Mouse (Mus musculus) hindbrain, embryonic 10.5 days (tissue): ENCODE data around the gene Mmp9. TPM values are rescaled to one million over a fixed set of nuclear protein-coding genes. Genes with fewer than 3 reads are reported as not detected.

Source experiments
- DNase-seq: peaks from one replicate; pipeline ENCODE4 v3.0.0-alpha.2; 2017; ENCODE audit warnings: low spot score
- H3K27ac ChIP-seq: fragments of 300-500 bp; sonication (generic); 2 replicates; pipeline ENCODE4 v1.5.1; 2016; ENCODE audit warnings: mild to moderate bottlenecking, moderate library complexity
- H3K27me3 ChIP-seq: fragments of 300-500 bp; sonication (generic); 2 replicates; pipeline ENCODE4 v1.6.1; 2016; ENCODE audit warnings: mild to moderate bottlenecking; ENCODE audit not compliant: poor library complexity, insufficient read depth, severe bottlenecking
- H3K36me3 ChIP-seq: fragments of 300-500 bp; sonication (generic); 2 replicates; pipeline ENCODE4 v1.6.1; 2016; ENCODE audit warnings: mild to moderate bottlenecking, moderate library complexity
- H3K4me1 ChIP-seq: fragments of 300-500 bp; sonication (generic); replicated peaks from 2 replicates; pipeline ENCODE4 v1.6.1; 2016; ENCODE audit warnings: mild to moderate bottlenecking
- H3K4me3 ChIP-seq: fragments of 300-500 bp; sonication (generic); 2 replicates; pipeline ENCODE4 v1.5.1; 2016; ENCODE audit warnings: mild to moderate bottlenecking, moderate library complexity
- H3K9me3 ChIP-seq: fragments of 300-500 bp; sonication (generic); 2 replicates; pipeline ENCODE4 v1.6.1; 2016; ENCODE audit warnings: mild to moderate bottlenecking, moderate library complexity
- WGBS: fragments of 180-500 bp; shearing (Covaris S2); methylation state at CpG from one replicate; pipeline ENCODE4 v1.1.7; 2016; 5-methylcytosine and 5-hydroxymethylcytosine counted together
- polyA plus RNA-seq: library from polyadenylated mRNA; unstranded; fragments of >200 nt; fragmentation: Nextera tagmentation; extraction: Ambion mirVana; gene quantifications from 2 replicates; pipeline ENCODE4 v1.2.1, GENCODE M21; 2016

Gene Mmp9
- polyA plus RNA-seq, 1 experiment from 2014 or later = 1.2 TPM

GRCm38 (mm10) chr2:164964981-164965380, 24.4 kb downstream of the Mmp9 start:
- Histone ChIP-seq H3K36me3 (no peaks in the 10 kb centered on the region), H3K4me1 (peaks cover 69% of the 10 kb centered on the region), H3K27ac (no peak overlapping the region), H3K27me3 (peaks cover 75% of the 10 kb centered on the region), H3K4me3 (no peak overlapping the region), H3K9me3 (no peaks in the 10 kb centered on the region)
- WGBS = 87% methylated on average over 1 of the region's 1 CpGs
- DNase-seq = no peak

- no peak overlapping the region for H3K4me3 ChIP-seq
- peaks cover 84% of the 10 kb centered on the region for H3K27me3 ChIP-seq
- 20% methylated on average over 8 of the region's 8 CpGs for WGBS
- H3K4me1 ChIP-seq = peaks cover 70% of the 10 kb centered on the region
- DNase-seq = peak; percentile 61
- H3K36me3 ChIP-seq = no peaks in the 10 kb centered on the region
- H3K27ac ChIP-seq = no peak overlapping the region
- H3K9me3 ChIP-seq = no peaks in the 10 kb centered on the region
Observed at GRCm38 (mm10) chr2:164966381-164966780, 25.8 kb downstream of the Mmp9 start.

GRCm38 (mm10) chr2:164967193-164967592, 26.6 kb downstream of the Mmp9 start:
- no peak for DNase-seq
- peaks cover 72% of the 10 kb centered on the region for H3K4me1 ChIP-seq
- H3K4me3 ChIP-seq = no peak overlapping the region
- no peaks in the 10 kb centered on the region for H3K9me3 ChIP-seq
- H3K27me3 ChIP-seq = peaks cover 92% of the 10 kb centered on the region
- 10% methylated on average over 6 of the region's 6 CpGs for WGBS
- H3K27ac ChIP-seq = no peak overlapping the region
- no peaks in the 10 kb centered on the region for H3K36me3 ChIP-seq

GRCm38 (mm10) chr2:164967761-164968440, 27.3 kb downstream of the Mmp9 start:
- Histone ChIP-seq H3K36me3 (no peaks in the 10 kb centered on the region), H3K4me3 (peak overlapping the region; percentile 55), H3K4me1 (peaks cover 72% of the 10 kb centered on the region), H3K27me3 (peaks cover 92% of the 10 kb centered on the region), H3K27ac (peak overlapping the region; percentile 79), H3K9me3 (no peaks in the 10 kb centered on the region)
- DNase-seq = no peak
- WGBS = under 1% methylated on average over 65 of the region's 65 CpGs

- Histone ChIP-seq H3K4me3 (peak overlapping the region; percentile 55), H3K27ac (peak overlapping the region; percentile 79), H3K27me3 (peaks cover 92% of the 10 kb centered on the region), H3K9me3 (no peaks in the 10 kb centered on the region), H3K4me1 (peaks cover 77% of the 10 kb centered on the region), H3K36me3 (no peaks in the 10 kb centered on the region)
- under 1% methylated on average over 29 of the region's 29 CpGs for WGBS
- peak; percentile 82 for DNase-seq
Observed at GRCm38 (mm10) chr2:164968451-164968851, 27.9 kb downstream of the Mmp9 start.

- Histone ChIP-seq H3K27ac (peak overlapping the region; percentile 79), H3K9me3 (no peaks in the 10 kb centered on the region), H3K4me1 (peaks cover 72% of the 10 kb centered on the region), H3K4me3 (peak overlapping the region; percentile 55), H3K36me3 (no peaks in the 10 kb centered on the region), H3K27me3 (peaks cover 92% of the 10 kb centered on the region)
- 2% methylated on average over 21 of the region's 21 CpGs for WGBS
- peak; percentile 34 for DNase-seq
Observed at GRCm38 (mm10) chr2:164969348-164969781, 28.8 kb downstream of the Mmp9 start.

- WGBS = under 1% methylated on average over 42 of the region's 42 CpGs
- DNase-seq = peak; percentile 62
- peak overlapping the region; percentile 76 for H3K27ac ChIP-seq
Observed at GRCm38 (mm10) chr2:164970631-164971196, 30.1 kb downstream of the Mmp9 start.

GRCm38 (mm10) chr2:164972646-164973045, 32.1 kb downstream of the Mmp9 start:
- H3K9me3 ChIP-seq = no peaks in the 10 kb centered on the region
- H3K4me1 ChIP-seq = peaks cover 55% of the 10 kb centered on the region
- H3K4me3 ChIP-seq = no peak overlapping the region
- H3K27me3 ChIP-seq = peaks cover 70% of the 10 kb centered on the region
- H3K36me3 ChIP-seq = no peaks in the 10 kb centered on the region
- H3K27ac ChIP-seq = no peak overlapping the region
- 77% methylated on average over 5 of the region's 5 CpGs for WGBS
- DNase-seq = no peak

More at GRCm38 (mm10) chr2:164970631-164971196, 30.1 kb downstream of the Mmp9 start:
- Histone ChIP-seq H3K4me3 (peak overlapping the region; percentile 55), H3K36me3 (no peaks in the 10 kb centered on the region), H3K9me3 (no peaks in the 10 kb centered on the region), H3K27me3 (peaks cover 90% of the 10 kb centered on the region), H3K4me1 (peaks cover 62% of the 10 kb centered on the region)

- WGBS = 89% methylated on average over 6 of the region's 6 CpGs
- no peaks in the 10 kb centered on the region for H3K36me3 ChIP-seq
- no peaks in the 10 kb centered on the region for H3K9me3 ChIP-seq
- no peak overlapping the region for H3K27ac ChIP-seq
- no peak overlapping the region for H3K4me3 ChIP-seq
- peaks cover 41% of the 10 kb centered on the region for H3K27me3 ChIP-seq
- DNase-seq = no peak
- H3K4me1 ChIP-seq = peaks cover 29% of the 10 kb centered on the region
Observed at GRCm38 (mm10) chr2:164975611-164976010, 35.0 kb downstream of the Mmp9 start.

GRCm38 (mm10) chr2:164979749-164980148, 39.2 kb downstream of the Mmp9 start:
- H3K4me3 ChIP-seq = no peak overlapping the region
- H3K36me3 ChIP-seq = 0 out of 2 replicates have a peak, but pooled peaks cover 3% of the 10 kb centered on the region
- H3K4me1 ChIP-seq = peaks cover 19% of the 10 kb centered on the region
- no peaks in the 10 kb centered on the region for H3K9me3 ChIP-seq
- peak; percentile 58 for DNase-seq
- no peak overlapping the region for H3K27ac ChIP-seq
- peaks cover 16% of the 10 kb centered on the region for H3K27me3 ChIP-seq
- WGBS = 27% methylated on average over 7 of the region's 7 CpGs

GRCm38 (mm10) chr2:164985962-164986361, 45.4 kb downstream of the Mmp9 start:
- H3K36me3 ChIP-seq = 0 out of 2 replicates have a peak, but pooled peaks cover 7% of the 10 kb centered on the region
- H3K27ac ChIP-seq = no peak overlapping the region
- H3K4me1 ChIP-seq = peaks cover 29% of the 10 kb centered on the region
- H3K4me3 ChIP-seq = no peak overlapping the region
- WGBS = 86% methylated on average over 6 of the region's 6 CpGs
- peaks cover 23% of the 10 kb centered on the region for H3K27me3 ChIP-seq
- H3K9me3 ChIP-seq = no peaks in the 10 kb centered on the region
- no peak for DNase-seq

- no peak for DNase-seq
- H3K4me3 ChIP-seq = no peak overlapping the region
- H3K27me3 ChIP-seq = peaks cover 23% of the 10 kb centered on the region
- H3K9me3 ChIP-seq = no peaks in the 10 kb centered on the region
- no peak overlapping the region for H3K27ac ChIP-seq
- H3K4me1 ChIP-seq = peaks cover 31% of the 10 kb centered on the region
- H3K36me3 ChIP-seq = 0 out of 2 replicates have a peak, but pooled peaks cover 7% of the 10 kb centered on the region
- WGBS = 78% methylated on average over 14 of the region's 14 CpGs
Observed at GRCm38 (mm10) chr2:164986371-164987027, 45.9 kb downstream of the Mmp9 start.

- Histone ChIP-seq H3K4me3 (no peak overlapping the region), H3K27ac (0 out of 2 replicates have a peak overlapping the region, but pooled peaks have one; percentile 29), H3K36me3 (peaks cover 8% of the 10 kb centered on the region), H3K4me1 (peaks cover 37% of the 10 kb centered on the region), H3K27me3 (peaks cover 13% of the 10 kb centered on the region), H3K9me3 (no peaks in the 10 kb centered on the region)
- DNase-seq = no peak
- WGBS = 63% methylated on average over 13 of the region's 13 CpGs
Observed at GRCm38 (mm10) chr2:164988777-164989176, 48.2 kb downstream of the Mmp9 start.
